Comparison of ENCODE assay signal across 7 mouse cellular contexts in the genomic region with DNA sequence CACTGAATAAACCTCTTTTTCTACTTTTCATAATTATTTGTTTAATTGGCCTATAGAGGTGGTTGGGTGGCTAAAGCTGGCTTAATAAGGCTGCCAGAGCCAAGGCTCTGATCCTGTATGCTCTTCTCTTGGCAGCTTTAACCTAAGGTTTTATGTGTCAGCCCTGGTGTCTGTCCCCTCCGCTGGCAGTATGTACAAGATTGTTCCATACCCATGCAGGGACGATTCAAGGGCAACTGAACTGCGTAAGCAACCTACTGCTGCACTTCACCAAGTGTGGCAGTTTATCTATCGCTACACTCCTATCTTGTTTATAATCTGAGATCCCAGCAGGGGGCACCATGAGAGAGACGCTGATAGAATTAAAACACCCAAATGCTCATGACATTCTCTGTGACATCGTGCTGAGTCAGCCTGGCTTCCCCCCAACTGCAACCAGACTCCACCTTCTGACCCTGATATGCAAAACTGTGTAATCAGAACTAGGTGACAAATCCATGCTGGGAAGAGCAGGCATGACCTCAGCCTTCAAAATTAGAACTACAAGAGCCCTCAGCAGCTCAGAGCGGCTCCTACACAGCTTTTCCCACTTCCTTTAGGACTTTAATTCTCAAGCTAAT. TPM values are rescaled to one million over a fixed set of nuclear protein-coding genes. Genes with fewer than 3 reads are reported as not detected.
DNase-seq lines count a peak whose midpoint lies in the region.

No protein-coding gene starts in this region.

- peak; percentile 50 to 76 for DNase-seq in urinary bladder, postnatal 36 days (ENCODE audit: low spot score in 2 of 2)
- DNase-seq in urinary bladder, postnatal 4 days (ENCODE audit: low spot score in 2 of 2): no peak
- peak; percentile 82 for DNase-seq in brain, adult 2 months (ENCODE audit: low read depth, low spot score)
- peak; percentile 33 to 65 for DNase-seq in gastrocnemius, postnatal 4 days (ENCODE audit: low spot score in 2 of 2)
- DNase-seq in kidney, postnatal 10 days: peak; percentile 72
- peak; percentile 56 to 59 for DNase-seq in lung, postnatal 4 days
- peak; percentile 76 for DNase-seq in thymus, postnatal 14 days

RNA-seq across cellular contexts. Expression of gene Igf2bp2, which starts 55.1 kb away (rescaled TPM):
- total RNA-seq in gastrocnemius, postnatal 4 days (2021): 10 to 100 TPM; 32.2 to 33.8 TPM

Comparison
In these comparisons a context has a peak if more than half of its experiments do, and no peak if none do; other contexts are left out.
1. DNase-seq: peak in urinary bladder, postnatal 36 days (2 of 2), brain, adult 2 months (single experiment), gastrocnemius, postnatal 4 days (2 of 2), kidney, postnatal 10 days (single experiment), lung, postnatal 4 days (2 of 2) and thymus, postnatal 14 days (single experiment); none in urinary bladder, postnatal 4 days (0 of 2).